Mouse (Mus musculus) C2C12 (cell line): ENCODE measurements at regions not wholly inside any gene's neighbourhood (a gene's known extent, or its start where the extent isn't known, plus 50 kb on each side); places are given as distances from the start of the nearest gene placed in this dataset.

ENCODE experiments used
- CTCF ChIP-seq: IDR thresholded peaks from one replicate; pipeline ENCODE4 v1.5.1; 2011; ENCODE audit not compliant: control insufficient read depth, insufficient read depth, insufficient read length
- MYOG ChIP-seq: IDR thresholded peaks from one replicate; pipeline ENCODE4 v1.6.1; 2011; ENCODE audit not compliant: control insufficient read depth, insufficient read length; ENCODE audit errors: extremely low read depth

GRCm38 (mm10) chr9:83040686-83041085, 65.4 kb upstream of the Phip start:
- TF ChIP-seq CTCF (no peak), MYOG (no peak)
